Mouse (Mus musculus) thymus, postnatal 10 days (tissue): ENCODE measurements around the gene Tlr9.

Experiments used
- DNase-seq, 2 experiments: peaks; one replicate each; pipeline ENCODE4 v3.0.0; 2021; ENCODE audit warnings: low spot score in 2 of 2

Gene Tlr9

DNA sequence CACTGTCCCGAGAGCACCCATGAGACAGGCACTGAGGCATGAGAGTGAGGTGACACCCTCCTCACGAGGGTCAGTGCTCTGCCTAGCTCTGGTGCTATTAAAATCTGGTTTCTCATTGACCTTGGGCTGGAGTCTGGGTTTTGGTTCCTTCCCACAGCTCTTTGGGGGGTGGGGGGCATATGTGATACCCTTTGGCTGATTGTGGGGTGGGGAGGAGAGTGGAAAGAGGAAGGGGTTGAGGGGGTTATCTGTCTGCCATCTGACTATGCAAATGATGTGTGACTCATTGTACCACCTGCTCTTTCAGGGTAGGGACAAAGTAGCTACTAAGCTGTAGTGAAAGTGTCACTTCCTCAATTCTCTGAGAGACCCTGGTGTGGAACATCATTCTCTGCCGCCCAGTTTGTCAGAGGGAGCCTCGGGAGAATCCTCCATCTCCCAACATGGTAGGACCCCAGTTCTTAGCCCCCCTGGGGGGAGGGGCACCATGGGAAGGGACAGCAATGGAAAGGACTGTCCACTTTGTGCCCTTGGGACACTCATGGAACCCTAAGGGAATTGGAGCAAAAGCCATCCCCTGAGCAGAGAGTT lies at the start of gene Tlr9:
Tlr9 (plus strand) TSS at position 338 of the 591 bp plus-strand sequence.
- no peak for DNase-seq

DNA sequence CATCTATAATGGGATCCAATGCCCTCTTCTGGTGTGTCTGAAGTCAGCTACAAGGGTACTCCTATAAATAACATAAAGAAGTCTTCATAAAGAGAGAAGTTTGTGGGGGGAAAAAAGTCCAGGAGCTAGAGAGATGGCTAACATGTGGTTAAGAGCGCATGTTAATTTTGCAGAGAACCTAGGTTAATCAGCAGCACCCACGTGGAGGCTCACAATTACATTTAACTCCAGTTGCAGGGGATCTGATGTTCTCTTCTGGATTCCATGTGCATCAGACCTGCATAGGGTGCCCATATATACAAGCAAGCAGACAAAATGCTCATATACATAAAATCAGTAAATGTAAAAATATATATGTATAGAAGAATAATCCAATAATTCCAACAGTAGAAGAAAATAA lies 49.0 kb upstream of the Tlr9 start:
- DNase-seq = no peak

GRCm38 (mm10) chr9:106175552-106176200 lies 46.7 kb upstream of the Tlr9 start:
- no peak for DNase-seq

GRCm38 (mm10) chr9:106176769-106177168 lies 45.6 kb upstream of the Tlr9 start:
- no peak for DNase-seq

- no peak for DNase-seq
Measured at GRCm38 (mm10) chr9:106177799-106178198, 44.6 kb upstream of the Tlr9 start.

DNA sequence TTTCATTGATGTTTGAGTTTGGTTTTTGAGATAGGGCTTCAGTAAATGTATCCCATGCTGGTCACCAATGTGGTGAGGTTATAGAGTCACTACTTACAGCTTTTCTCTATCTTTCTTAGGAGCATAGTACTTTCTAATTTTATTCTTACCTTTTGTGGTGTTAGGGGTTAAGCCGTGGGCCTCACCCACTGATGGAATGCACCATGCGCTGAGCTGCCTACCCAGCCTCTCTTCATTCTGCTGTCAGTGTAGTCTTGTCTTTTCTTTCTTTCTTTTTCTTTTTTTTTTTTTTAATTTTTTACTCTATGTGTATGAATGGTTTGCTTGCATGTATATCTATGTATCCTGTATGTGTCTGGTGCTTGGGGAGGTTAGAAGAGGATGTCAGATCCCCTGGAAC lies 42.9 kb upstream of the Tlr9 start:
- DNase-seq = no peak

DNA sequence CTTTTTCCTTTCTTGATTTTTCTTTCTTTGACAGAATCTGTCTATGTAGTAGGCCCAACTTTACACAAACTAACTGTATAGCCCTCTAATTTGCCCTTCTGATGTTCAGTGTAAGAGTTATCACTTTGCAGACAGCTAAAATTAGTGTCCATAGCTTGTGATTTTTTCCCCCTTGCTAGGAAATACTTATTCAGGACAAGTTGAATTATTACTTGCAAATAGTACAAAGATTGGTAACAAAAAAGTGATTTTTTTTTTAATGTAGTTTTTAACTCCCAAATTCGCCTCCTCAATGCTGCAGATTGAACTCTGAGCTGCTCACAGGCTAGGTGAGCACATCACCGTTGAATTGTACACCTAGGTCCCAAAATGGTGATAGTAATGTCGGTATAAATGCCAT lies 42.4 kb upstream of the Tlr9 start:
- no peak for DNase-seq

- DNase-seq = no peak
Measured at GRCm38 (mm10) chr9:106182146-106182545, 40.3 kb upstream of the Tlr9 start.

DNA sequence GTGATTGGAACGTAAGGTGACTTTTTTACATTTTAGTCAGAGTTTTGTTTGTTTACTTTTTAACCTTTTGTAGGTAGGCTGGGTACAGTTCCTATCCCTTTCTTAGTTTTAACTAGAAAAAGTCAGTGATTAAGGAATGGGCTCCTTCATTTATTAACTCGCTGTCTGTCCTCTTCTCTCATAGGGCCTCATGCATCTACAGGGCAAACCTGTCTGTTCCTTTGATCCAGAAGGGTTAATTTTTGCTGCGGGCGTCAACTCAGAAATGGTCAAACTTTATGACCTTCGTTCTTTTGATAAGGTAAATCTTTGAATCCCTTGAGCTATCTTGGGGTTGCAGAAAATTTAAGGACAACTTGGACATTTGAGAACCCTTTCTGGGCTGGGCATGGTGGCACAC lies 38.4 kb upstream of the Tlr9 start:
- no peak for DNase-seq

GRCm38 (mm10) chr9:106191355-106191754 lies 31.0 kb upstream of the Tlr9 start:
- DNase-seq = no peak

DNA sequence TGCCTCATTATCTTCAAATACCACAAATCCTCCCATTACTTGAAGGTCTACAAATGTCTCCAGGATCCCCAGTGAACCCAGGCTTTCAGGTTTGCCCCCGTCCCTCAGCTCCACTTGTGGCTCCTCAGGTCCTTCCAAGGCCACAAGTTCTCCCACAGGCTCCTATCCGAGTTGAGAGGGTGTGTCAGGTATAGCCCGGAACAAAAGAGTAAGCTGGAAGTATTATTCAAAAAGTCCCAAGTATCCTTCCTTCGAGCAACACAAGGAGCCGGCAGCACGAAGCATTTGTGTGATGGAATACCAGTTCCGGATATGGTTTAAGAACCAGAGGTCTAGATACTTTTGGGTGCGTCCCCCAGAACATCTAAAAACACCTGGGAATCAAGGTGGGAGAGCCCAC lies 30.4 kb upstream of the Tlr9 start:
- DNase-seq = no peak

DNA sequence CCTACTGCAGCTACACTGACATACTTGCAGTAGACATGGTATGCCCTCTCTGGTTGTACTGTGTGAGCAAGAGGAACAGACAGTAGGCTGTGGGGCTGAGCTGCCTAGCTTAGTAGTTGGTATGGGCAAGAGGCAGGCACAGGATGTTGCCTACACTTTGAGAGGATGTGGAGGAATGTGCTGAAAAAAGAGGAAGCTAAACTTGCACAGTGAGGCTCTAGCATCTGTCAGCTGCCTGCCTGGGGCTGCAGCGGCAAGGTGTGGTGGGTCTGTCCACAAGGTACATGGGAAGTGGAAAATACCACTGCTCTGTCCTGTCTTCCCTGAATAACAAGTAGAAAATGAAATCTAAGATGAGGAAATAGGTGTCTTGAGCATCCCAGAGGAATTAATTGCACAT lies 29.4 kb upstream of the Tlr9 start:
- no peak for DNase-seq

DNA sequence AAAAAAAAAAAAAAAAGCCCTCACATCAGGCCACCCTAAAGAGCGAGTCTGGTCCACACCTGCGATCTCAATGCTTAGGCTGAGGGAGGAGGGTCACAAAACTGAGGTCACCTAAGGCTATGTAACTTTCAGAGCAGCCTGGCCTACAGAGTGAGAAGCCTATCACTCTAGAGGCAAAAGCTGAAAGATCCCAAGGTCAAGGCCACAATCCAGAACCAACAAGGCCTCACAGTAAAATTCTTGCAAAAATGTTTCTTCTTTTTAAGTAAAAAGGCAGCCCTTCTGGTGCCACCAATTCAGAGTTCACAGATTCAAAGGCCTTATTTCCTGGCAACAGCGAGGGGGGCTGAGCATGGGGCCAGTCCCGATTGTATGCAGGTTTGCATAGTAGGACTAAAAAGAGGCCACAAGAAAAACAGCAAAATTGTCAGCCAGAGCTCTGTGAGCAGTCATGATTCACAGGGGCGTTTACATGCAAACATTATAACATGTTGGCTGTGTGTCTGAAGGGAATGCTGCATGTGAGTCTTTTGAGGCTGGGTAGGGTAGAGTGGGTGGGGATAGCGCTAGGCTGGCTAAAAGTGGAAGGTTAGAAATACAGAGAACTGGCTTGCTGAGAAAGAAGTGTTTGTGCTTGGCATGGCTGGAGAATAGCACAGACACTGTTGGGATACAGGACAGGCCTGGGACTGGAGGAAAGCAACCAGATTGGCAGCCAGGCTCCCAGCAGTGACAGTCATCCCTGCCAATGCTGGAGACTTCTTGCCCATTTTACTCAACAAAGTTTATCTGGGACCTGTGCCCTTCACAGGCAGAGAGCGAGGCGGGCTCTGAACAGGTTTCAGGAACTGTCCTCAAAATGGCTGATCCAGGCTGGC lies 28.2 kb upstream of the Tlr9 start:
- DNase-seq = no peak

- DNase-seq = no peak
Measured at GRCm38 (mm10) chr9:106195693-106196092, 26.7 kb upstream of the Tlr9 start.

GRCm38 (mm10) chr9:106197081-106197713 lies 25.2 kb upstream of the Tlr9 start:
- no peak for DNase-seq

- no peak for DNase-seq
Measured at GRCm38 (mm10) chr9:106197732-106198131, 24.7 kb upstream of the Tlr9 start.

DNA sequence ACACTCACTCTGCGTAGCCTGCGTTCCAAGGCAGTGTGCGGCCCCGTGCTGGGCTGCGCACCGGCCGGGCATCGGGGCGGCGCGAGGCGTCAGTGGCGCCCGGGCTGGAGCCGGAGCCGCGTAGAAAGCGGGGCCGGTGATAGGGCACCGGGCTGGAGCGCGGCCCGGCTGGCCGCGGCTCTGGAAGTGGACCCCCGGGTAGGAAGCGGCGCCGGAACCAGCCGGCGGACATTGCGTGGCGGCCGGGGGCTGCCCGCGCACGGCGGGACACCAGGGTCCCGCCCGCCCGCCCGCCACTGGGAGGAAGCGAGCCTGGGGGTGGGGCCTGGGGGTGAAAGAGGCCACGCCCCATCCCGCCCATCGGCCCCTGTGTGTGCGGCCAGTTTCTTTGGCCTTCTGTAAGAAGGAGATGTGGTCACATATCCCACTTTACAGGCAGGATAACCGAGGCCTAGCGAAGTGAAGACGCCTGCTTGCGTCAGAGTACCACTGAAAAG lies 23.4 kb upstream of the Tlr9 start:
- peak in 1 of 2 experiments; percentile 51 for DNase-seq

DNA sequence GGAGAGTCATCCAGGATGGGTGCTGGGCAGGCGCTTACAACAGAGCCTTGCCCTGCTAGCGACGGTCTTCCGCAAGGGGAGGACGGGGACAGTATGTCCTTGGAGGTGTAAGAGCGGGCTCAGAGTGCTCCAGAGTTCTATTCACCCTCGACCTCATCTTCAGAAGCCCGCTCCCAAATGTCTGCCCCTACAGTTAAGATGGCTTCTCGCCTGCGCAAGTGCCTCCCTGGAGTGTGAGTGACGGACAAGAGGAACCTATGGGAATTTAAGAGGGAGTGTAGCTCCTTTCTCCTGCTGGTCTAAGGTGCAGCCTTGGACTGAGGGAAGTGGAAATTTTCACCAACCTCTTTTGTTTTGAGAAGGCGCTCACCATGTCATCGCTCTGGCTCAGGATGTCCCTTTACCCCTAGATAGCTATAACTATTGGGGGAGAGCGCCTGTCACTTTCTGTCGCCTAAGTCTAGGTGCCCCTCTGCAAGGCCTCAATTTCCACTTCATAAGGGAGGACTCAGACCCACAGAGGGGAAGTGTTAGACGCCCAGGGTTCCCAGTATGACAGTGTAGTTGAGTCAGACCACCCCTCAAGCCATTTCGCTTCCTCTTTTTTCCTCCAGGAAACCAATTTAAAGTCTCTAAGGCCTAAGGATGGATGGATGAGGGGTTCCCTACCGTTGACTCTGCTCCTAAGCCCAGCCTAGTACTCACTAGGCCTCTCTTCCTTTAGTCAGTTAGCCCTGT lies 22.7 kb upstream of the Tlr9 start, which contains the start of gene Ppm1m:
Ppm1m (minus strand) TSS at position 212 of the 738 bp plus-strand sequence.
- no peak for DNase-seq

DNA sequence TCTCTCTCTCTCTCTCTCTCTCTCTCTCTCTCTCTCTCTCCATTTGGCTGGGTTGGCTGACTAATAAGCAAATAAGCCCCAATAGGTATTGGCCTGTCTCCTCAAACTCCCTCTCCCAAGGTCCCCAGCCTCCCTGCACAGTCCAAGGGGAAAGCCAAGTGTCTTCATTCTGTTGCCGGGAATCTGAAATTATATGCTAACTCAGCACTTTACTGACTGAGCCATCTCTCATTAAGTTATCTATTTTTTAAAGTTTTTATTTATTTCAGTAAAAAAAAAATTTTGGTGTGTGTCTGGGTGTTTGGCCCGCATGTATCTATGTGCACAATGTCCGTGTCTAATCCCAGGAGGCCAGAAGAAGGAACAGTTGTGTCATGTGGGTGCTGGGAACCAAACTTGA lies 20.5 kb upstream of the Tlr9 start:
- no peak for DNase-seq

DNA sequence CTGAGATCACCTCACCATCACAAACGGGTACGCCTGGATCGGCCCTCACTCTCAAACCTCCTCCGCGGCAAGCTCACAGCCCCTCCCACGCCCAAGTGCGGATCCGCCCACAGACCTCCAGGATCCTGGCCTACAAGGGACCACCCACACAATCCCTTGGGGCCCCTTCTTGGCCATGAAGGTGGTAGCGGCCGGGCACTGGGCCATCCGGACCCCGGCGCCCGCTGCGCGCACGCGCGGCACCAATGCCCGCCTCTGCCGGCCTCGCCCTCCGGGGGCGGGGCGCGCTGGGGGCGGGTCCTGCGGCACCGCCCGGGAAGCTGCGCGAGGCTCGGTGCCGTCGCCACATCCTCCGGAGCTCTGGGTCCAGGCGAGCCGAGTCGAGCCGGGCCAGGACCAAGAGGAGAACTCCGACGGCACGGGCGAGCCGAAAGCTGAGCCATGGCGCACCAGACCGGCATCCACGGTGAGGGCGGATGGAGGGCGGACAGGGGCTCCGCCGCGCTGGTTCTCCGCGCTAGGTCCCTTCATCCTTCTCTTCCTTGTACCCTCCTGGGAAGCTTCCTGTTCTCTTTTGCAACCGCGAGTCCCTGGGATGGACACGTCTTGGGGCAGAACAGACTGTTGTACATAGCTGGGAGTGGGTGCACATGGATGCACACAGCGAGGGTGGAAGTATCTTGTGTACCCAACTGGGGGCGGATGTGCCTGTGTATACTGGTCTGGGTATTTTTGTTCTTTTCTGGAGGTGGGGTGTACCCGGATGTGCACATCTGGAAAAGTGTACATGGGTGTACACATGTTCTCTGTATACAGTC lies 19.4 kb upstream of the Tlr9 start, which contains the start of gene Twf2:
Twf2 (plus strand) TSS at position 290 of the 818 bp plus-strand sequence.
- peak; percentile 72 to 80 for DNase-seq
